Mouse (Mus musculus) intestine, embryonic 16.5 days (tissue): ENCODE measurements around the gene Gm3417. TPM values are rescaled to one million over a fixed set of nuclear protein-coding genes. Genes with fewer than 3 reads are reported as not detected.
"Not testable (repeated sequence)": the region's sequence is repeated elsewhere in the genome, so short reads cannot be mapped to it uniquely, and the experiment has no call there.

Experiments used
- ATAC-seq: fragments of 200-750 bp; cut with Nextera tagmentation; 2 replicates; pipeline ENCODE4 v1.8.0; 2017; ENCODE audit warnings: moderate TSS enrichment, moderate library complexity
- H3K27ac ChIP-seq: fragments of 300-500 bp; sonication (generic); 2 replicates; pipeline ENCODE4 v1.5.1; 2014; ENCODE audit warnings: mild to moderate bottlenecking, low read length
- H3K27me3 ChIP-seq: fragments of 300-500 bp; sonication (generic); replicated peaks from 2 replicates; pipeline ENCODE4 v1.6.1; 2014; ENCODE audit warnings: low read length, control low read depth, mixed read lengths; ENCODE audit not compliant: control insufficient read depth, insufficient read depth
- H3K36me3 ChIP-seq: fragments of 300-500 bp; sonication (generic); 2 replicates; pipeline ENCODE4 v1.6.1; 2014; ENCODE audit warnings: low read length, control low read depth; ENCODE audit not compliant: control insufficient read depth, insufficient read depth
- H3K4me1 ChIP-seq: fragments of 300-500 bp; sonication (generic); 2 replicates; pipeline ENCODE4 v1.6.1; 2014; ENCODE audit warnings: low read length, control low read depth, mixed read lengths; ENCODE audit not compliant: control insufficient read depth, insufficient read depth
- H3K4me2 ChIP-seq: fragments of 300-500 bp; sonication (generic); 2 replicates; pipeline ENCODE4 v1.6.1; 2014; ENCODE audit warnings: low read depth, low read length, control low read depth
- H3K4me3 ChIP-seq: fragments of 300-500 bp; sonication (generic); 2 replicates; pipeline ENCODE4 v1.5.1; 2014; ENCODE audit warnings: mild to moderate bottlenecking, low read length
- H3K9ac ChIP-seq: fragments of 300-500 bp; sonication (generic); 2 replicates; pipeline ENCODE4 v1.6.1; 2014; ENCODE audit warnings: low read depth, low read length
- H3K9me3 ChIP-seq: fragments of 300-500 bp; sonication (generic); 2 replicates; pipeline ENCODE4 v1.6.1; 2016; ENCODE audit warnings: low read length, control low read depth; ENCODE audit not compliant: control insufficient read depth
- WGBS: fragments of 180-500 bp; shearing (Covaris S2); extraction: QIAGEN DNeasy Blood & Tissue Kit; methylation state at CpG from one replicate; pipeline ENCODE4 v1.1.7; 2014; 5-methylcytosine and 5-hydroxymethylcytosine counted together
- polyA plus RNA-seq: library from polyadenylated mRNA; unstranded; fragments of >200 nt; fragmentation: Nextera tagmentation; extraction: Ambion mirVana; gene quantifications from 2 replicates; pipeline ENCODE4 v1.2.1, GENCODE M21; 2015

Gm3417 gene
- polyA plus RNA-seq, 1 experiment from 2014 or later, result 1.7 TPM

GRCm38 (mm10) chr17:14958686-14959327, 19.8 kb downstream of the Gm3417 start:
- Histone ChIP-seq H3K4me2 (no peak overlapping the region), H3K36me3 (peaks cover 3% of the 10 kb centered on the region; the same call in 1 of the 2 replicates), H3K27me3 (no peaks in the 10 kb centered on the region), H3K4me1 (peaks cover 3% of the 10 kb centered on the region), H3K27ac (no peak overlapping the region), H3K9me3 (no peaks in the 10 kb centered on the region), H3K4me3 (no peak overlapping the region), H3K9ac (no peak overlapping the region)
- ATAC-seq, result no peak
- WGBS, result 86% methylated on average over 5 of the region's 5 CpGs

GRCm38 (mm10) chr17:14953452-14953851, 25.1 kb downstream of the Gm3417 start:
- peaks cover 11% of the 10 kb centered on the region; the same call in 1 of the 2 replicates for H3K36me3 ChIP-seq
- no peaks in the 10 kb centered on the region for H3K27me3 ChIP-seq
- ATAC-seq, result no peak
- H3K9ac ChIP-seq, result no peak overlapping the region
- no peak overlapping the region for H3K4me3 ChIP-seq
- no peak overlapping the region for H3K4me2 ChIP-seq
- H3K9me3 ChIP-seq, result no peaks in the 10 kb centered on the region
- WGBS, result 88% methylated on average over 8 of the region's 8 CpGs
- no peak overlapping the region for H3K27ac ChIP-seq
- H3K4me1 ChIP-seq, result no peaks in the 10 kb centered on the region

- H3K4me2 ChIP-seq, result no peak overlapping the region
- peaks cover 11% of the 10 kb centered on the region; the same call in 1 of the 2 replicates for H3K36me3 ChIP-seq
- H3K9me3 ChIP-seq, result no peaks in the 10 kb centered on the region
- H3K4me3 ChIP-seq, result no peak overlapping the region
- no peak for ATAC-seq
- 84% methylated on average over 7 of the region's 7 CpGs for WGBS
- no peaks in the 10 kb centered on the region for H3K4me1 ChIP-seq
- H3K9ac ChIP-seq, result no peak overlapping the region
- no peak overlapping the region for H3K27ac ChIP-seq
- no peaks in the 10 kb centered on the region for H3K27me3 ChIP-seq
These were observed 29.3 kb downstream of the Gm3417 start for GRCm38 (mm10) chr17:14949161-14949827.

- Histone ChIP-seq H3K4me2 (no peak overlapping the region), H3K4me1 (peaks cover 5% of the 10 kb centered on the region), H3K27ac (no peak overlapping the region), H3K4me3 (0 out of 2 replicates have a peak overlapping the region, but pooled peaks have one; percentile 0), H3K36me3 (no peaks in the 10 kb centered on the region), H3K9ac (no peak overlapping the region), H3K27me3 (no peaks in the 10 kb centered on the region), H3K9me3 (no peaks in the 10 kb centered on the region)
- WGBS, result 86% methylated on average over 1 of the region's 1 CpGs
- no peak for ATAC-seq
These were observed 34.0 kb downstream of the Gm3417 start for GRCm38 (mm10) chr17:14944551-14944950.

DNA sequence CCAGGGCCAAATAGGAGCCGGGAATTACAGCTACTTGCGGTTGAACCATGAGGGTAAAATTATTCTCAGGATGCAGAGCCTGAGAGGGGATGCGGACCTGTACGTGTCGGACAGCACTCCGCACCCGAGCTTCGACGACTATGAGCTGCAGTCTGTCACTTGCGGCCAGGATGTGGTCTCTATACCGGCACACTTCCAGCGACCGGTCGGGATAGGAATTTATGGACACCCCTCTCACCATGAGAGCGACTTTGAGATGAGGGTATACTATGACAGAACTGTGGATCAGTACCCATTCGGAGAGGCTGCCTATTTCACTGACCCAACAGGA, 34.9 kb downstream of the Gm3417 start:
- no peaks in the 10 kb centered on the region for H3K27me3 ChIP-seq
- 16% methylated on average over 16 of the region's 16 CpGs for WGBS
- peak overlapping the region; percentile 91 for H3K4me2 ChIP-seq
- H3K4me3 ChIP-seq, result peak overlapping the region; percentile 82
- H3K9ac ChIP-seq, result peak overlapping the region; percentile 87
- peak overlapping the region; percentile 68 for H3K27ac ChIP-seq
- H3K36me3 ChIP-seq, result no peaks in the 10 kb centered on the region
- ATAC-seq, result no peak; the same call in 1 of the 2 replicates
- no peaks in the 10 kb centered on the region for H3K9me3 ChIP-seq
- H3K4me1 ChIP-seq, result peaks cover 5% of the 10 kb centered on the region

- Histone ChIP-seq H3K27me3 (no peaks in the 10 kb centered on the region), H3K4me3 (peak within 1 kb of the TSS; percentile 82), H3K4me1 (peaks cover 5% of the 10 kb centered on the region), H3K36me3 (no peaks in the 10 kb centered on the region), H3K4me2 (peak within 1 kb of the TSS; percentile 91), H3K27ac (peak within 1 kb of the TSS; percentile 79), H3K9ac (peak within 1 kb of the TSS; percentile 87), H3K9me3 (no peaks in the 10 kb centered on the region)
- peak; percentile 98 for ATAC-seq
- under 1% methylated on average over 54 of the region's 54 CpGs for WGBS
These were observed 35.4 kb downstream of the Gm3417 start, which contains the start of the genes Wdr27 and 1600012H06Rik for GRCm38 (mm10) chr17:14943009-14943728. Gene Wdr27, minus strand, starts transcription at chr17:14943158. Gene 1600012H06Rik, plus strand, starts transcription at chr17:14943184.

GRCm38 (mm10) chr17:14942181-14942580, 36.4 kb downstream of the Gm3417 start:
- H3K9me3 ChIP-seq, H3K27ac ChIP-seq, H3K27me3 ChIP-seq, H3K4me1 ChIP-seq, ATAC-seq, H3K36me3 ChIP-seq: not testable (repeated sequence)
- H3K9ac ChIP-seq, result peak overlapping the region; percentile 87; the same call in 1 of the 2 replicates
- peak overlapping the region; percentile 69 for H3K4me2 ChIP-seq
- WGBS, result 69% methylated on average over 6 of the region's 6 CpGs
- H3K4me3 ChIP-seq, result peak overlapping the region; percentile 82

DNA sequence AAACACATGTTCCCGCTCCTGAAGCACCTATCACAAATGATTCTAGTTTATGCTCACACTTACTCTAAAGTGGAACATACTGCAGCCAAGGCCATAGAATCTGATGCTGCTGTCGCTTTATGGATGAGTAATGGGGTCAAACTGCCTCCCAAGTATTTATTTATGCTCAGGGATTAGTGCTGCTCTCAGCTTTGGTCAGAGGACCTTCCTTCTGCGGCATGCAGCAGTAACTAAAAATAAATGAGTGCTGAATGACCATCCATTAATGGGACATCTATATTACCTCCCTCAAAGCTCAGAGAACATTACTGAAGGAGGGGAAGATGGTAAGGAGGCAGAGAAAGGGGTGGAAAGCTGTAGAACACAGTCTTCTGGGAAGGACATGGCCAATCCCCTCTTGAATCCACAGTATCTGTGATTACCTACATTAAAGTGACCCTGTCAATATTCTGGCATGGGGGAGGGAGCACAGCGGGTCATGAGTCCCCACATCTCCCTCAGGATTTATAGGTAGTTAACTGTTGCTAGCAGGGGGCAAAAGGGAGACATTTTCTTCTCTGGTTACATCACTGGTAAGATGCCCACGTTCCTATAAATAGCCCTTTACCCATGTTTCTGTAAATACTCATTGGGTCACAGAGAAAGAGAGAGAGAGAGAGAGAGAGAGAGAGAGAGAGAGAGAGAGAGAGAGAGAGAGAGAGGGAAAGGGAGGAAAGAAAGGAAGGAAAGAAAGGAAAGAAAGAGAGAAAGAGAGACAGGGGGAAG, 42.6 kb downstream of the Gm3417 start:
- Histone ChIP-seq H3K27me3 (no peaks in the 10 kb centered on the region), H3K36me3 (no peaks in the 10 kb centered on the region), H3K27ac (no peak overlapping the region), H3K9me3 (no peaks in the 10 kb centered on the region), H3K9ac (no peak overlapping the region), H3K4me2 (no peak overlapping the region), H3K4me1 (no peaks in the 10 kb centered on the region), H3K4me3 (no peak overlapping the region)
- WGBS, result 53% methylated on average over 5 of the region's 5 CpGs
- no peak for ATAC-seq

- ATAC-seq, H3K9ac ChIP-seq, H3K4me2 ChIP-seq, H3K4me1 ChIP-seq, H3K27ac ChIP-seq, H3K4me3 ChIP-seq, H3K9me3 ChIP-seq, H3K27me3 ChIP-seq, H3K36me3 ChIP-seq: not testable (repeated sequence)
- 73% methylated on average over 12 of the region's 14 CpGs for WGBS
These were observed 43.3 kb downstream of the Gm3417 start for GRCm38 (mm10) chr17:14935280-14935679.
